Mouse (Mus musculus) midbrain, embryonic 14.5 days (tissue): ENCODE results near the gene Cfap43. TPM values are rescaled to one million over a fixed set of nuclear protein-coding genes. Genes with fewer than 3 reads are reported as not detected.

Experiments
- ATAC-seq: fragments of 200-750 bp; cut with Nextera tagmentation; 2 replicates; pipeline ENCODE4 v1.8.0; 2017; ENCODE audit warnings: moderate number of reproducible peaks, moderate library complexity; ENCODE audit not compliant: low FRiP score, low TSS enrichment
- DNase-seq: peaks from one replicate; pipeline ENCODE4 v3.0.0-alpha.2; 2015
- H3K27ac ChIP-seq: fragments of 300-500 bp; sonication (generic); replicated peaks from 2 replicates; pipeline ENCODE4 v1.5.1; 2014; ENCODE audit warnings: mild to moderate bottlenecking, low read depth, low read length, moderate library complexity
- H3K27me3 ChIP-seq: fragments of 300-500 bp; sonication (generic); 2 replicates; pipeline ENCODE4 v1.6.1; 2014; ENCODE audit warnings: low read length, control low read depth, mixed read lengths; ENCODE audit not compliant: control insufficient read depth, insufficient read depth
- H3K36me3 ChIP-seq: fragments of 300-500 bp; sonication (generic); 2 replicates; pipeline ENCODE4 v1.6.1; 2014; ENCODE audit warnings: low read length, control low read depth; ENCODE audit not compliant: control insufficient read depth, insufficient read depth
- H3K4me1 ChIP-seq: fragments of 300-500 bp; sonication (generic); 2 replicates; pipeline ENCODE4 v1.6.1; 2014; ENCODE audit warnings: mild to moderate bottlenecking, antibody characterized with exemption, low read length, control low read depth; ENCODE audit not compliant: control insufficient read depth, insufficient read depth
- H3K4me2 ChIP-seq: fragments of 300-500 bp; sonication (generic); 2 replicates; pipeline ENCODE4 v1.6.1; 2014; ENCODE audit warnings: mild to moderate bottlenecking, low read length, moderate library complexity
- H3K4me3 ChIP-seq: fragments of 300-500 bp; sonication (generic); replicated peaks from 2 replicates; pipeline ENCODE4 v1.5.1; 2014; ENCODE audit warnings: low read depth, low read length
- H3K9ac ChIP-seq: fragments of 300-500 bp; sonication (generic); replicated peaks from 2 replicates; pipeline ENCODE4 v1.6.1; 2014; ENCODE audit warnings: mild to moderate bottlenecking, low read length, moderate library complexity
- H3K9me3 ChIP-seq: fragments of 300-500 bp; sonication (generic); 2 replicates; pipeline ENCODE4 v1.6.1; 2016; ENCODE audit warnings: low read length, control low read depth, mixed read lengths; ENCODE audit not compliant: control insufficient read depth
- WGBS: fragments of 180-500 bp; shearing (Covaris S2); extraction: QIAGEN DNeasy Blood & Tissue Kit; methylation state at CpG from one replicate; pipeline ENCODE4 v1.1.7; 2014; 5-methylcytosine and 5-hydroxymethylcytosine counted together
- polyA plus RNA-seq: library from polyadenylated mRNA; unstranded; fragments of >200 nt; fragmentation: Nextera tagmentation; extraction: Ambion mirVana; gene quantifications from 2 replicates; pipeline ENCODE4 v1.2.1, GENCODE M21; 2014

The Cfap43 gene
- polyA plus RNA-seq: 0.47 and 0.77 TPM in 2 replicates

GRCm38 (mm10) chr19:47919126-47919965 lies at the start of gene Cfap43, which contains the start of gene Itprip:
Gene Cfap43, minus strand, starts transcription at chr19:47919287.
Gene Itprip, minus strand, starts transcription at chr19:47919299.
- Histone ChIP-seq H3K4me1 (peaks cover 22% of the 10 kb centered on the region), H3K9me3 (no peaks in the 10 kb centered on the region), H3K27ac (peak within 1 kb of the TSS; percentile 83), H3K4me3 (peak within 1 kb of the TSS; percentile 71), H3K27me3 (no peaks in the 10 kb centered on the region), H3K36me3 (no peaks in the 10 kb centered on the region), H3K9ac (peak within 1 kb of the TSS; percentile 75), H3K4me2 (peak within 1 kb of the TSS; percentile 88)
- ATAC-seq (peak; percentile 71), DNase-seq (peak; percentile 87)
- under 1% methylated on average over 48 of the region's 48 CpGs for WGBS

DNA sequence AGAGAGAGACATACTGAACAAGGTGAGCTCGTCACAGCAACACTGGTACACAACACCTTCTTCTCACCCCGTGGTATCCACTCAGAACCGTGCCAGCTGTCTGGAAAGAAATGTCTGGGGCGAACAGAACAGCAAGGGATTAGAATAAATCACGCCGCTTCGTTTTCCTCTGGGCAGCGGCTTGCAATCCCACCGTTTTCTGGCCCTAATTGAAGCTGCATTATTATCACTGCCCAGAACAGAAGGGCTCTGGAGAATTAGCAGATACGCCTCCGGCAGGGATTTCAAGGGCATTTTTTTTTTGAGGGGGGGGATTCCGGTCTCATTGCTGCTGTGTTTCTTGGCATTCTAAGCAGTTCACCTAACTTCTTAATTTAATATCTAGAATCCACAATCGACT lies 39.1 kb upstream of the Cfap43 start:
- peaks cover 4% of the 10 kb centered on the region; the same call in 1 of the 2 replicates for H3K4me1 ChIP-seq
- no peak overlapping the region for H3K4me3 ChIP-seq
- no peak for ATAC-seq
- no peak overlapping the region for H3K4me2 ChIP-seq
- H3K9me3 ChIP-seq: 0 out of 2 replicates have a peak, but pooled peaks cover 3% of the 10 kb centered on the region
- no peaks in the 10 kb centered on the region for H3K27me3 ChIP-seq
- no peak overlapping the region for H3K27ac ChIP-seq
- H3K9ac ChIP-seq: no peak overlapping the region
- no peaks in the 10 kb centered on the region for H3K36me3 ChIP-seq
- peak; percentile 64 for DNase-seq
- 28% methylated on average over 13 of the region's 13 CpGs for WGBS

DNA sequence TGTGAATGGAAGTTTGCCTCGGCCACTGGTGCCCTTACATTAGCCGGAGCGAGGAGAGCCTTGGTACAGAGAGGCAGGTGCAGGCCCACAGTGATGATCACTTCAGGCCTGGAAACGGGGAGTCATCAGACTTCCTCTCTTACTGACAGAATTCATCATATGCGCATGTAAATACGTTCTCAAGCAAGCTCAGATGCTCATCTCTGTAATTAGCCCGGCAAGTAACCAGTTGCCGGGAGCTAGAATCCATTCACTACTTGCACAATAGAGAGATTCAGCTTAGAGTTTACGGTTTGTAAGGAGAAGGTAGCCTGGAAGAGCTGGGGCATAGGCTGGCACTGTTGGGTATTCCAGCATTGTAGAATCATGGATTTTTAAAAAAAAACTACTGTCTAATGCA lies 34.1 kb upstream of the Cfap43 start:
- 29% methylated on average over 9 of the region's 9 CpGs for WGBS
- peak; percentile 53 for DNase-seq

DNA sequence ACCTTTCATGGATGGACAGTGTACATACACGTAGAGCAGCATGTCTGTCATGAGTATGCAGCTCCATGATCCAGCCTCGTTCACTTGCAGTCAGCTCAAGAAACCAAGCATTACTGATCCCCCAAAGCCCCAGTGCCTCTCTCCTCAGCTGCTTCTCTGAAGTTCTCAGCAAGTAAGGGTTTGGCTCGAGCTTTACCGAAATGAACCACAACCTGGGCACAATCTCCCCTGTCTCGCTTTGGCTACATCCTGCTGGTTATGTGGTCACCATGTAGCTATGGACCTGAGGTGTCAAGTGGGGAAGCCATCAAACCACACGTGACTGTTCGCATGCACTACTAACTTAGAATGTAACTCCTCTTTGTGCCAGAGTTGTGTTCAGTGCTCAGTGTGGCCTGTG lies 31.9 kb upstream of the Cfap43 start:
- Histone ChIP-seq H3K4me1 (peaks cover 19% of the 10 kb centered on the region), H3K4me3 (no peak overlapping the region), H3K4me2 (no peak overlapping the region), H3K36me3 (no peaks in the 10 kb centered on the region), H3K27me3 (no peaks in the 10 kb centered on the region), H3K9ac (no peak overlapping the region), H3K9me3 (no peaks in the 10 kb centered on the region), H3K27ac (no peak overlapping the region)
- no peak for ATAC-seq
- no peak for DNase-seq
- 90% methylated on average over 7 of the region's 7 CpGs for WGBS

More for the DNA sequence above, 34.1 kb upstream of the Cfap43 start:
- H3K9me3 ChIP-seq: no peaks in the 10 kb centered on the region
- H3K9ac ChIP-seq: no peak overlapping the region
- H3K4me3 ChIP-seq: no peak overlapping the region
- H3K27ac ChIP-seq: peak overlapping the region; percentile 60
- no peaks in the 10 kb centered on the region for H3K27me3 ChIP-seq
- H3K36me3 ChIP-seq: no peaks in the 10 kb centered on the region
- peaks cover 15% of the 10 kb centered on the region for H3K4me1 ChIP-seq
- ATAC-seq: no peak
- H3K4me2 ChIP-seq: no peak overlapping the region

GRCm38 (mm10) chr19:47946821-47947465 lies 27.9 kb upstream of the Cfap43 start:
- Histone ChIP-seq H3K27ac (no peak overlapping the region), H3K9ac (no peak overlapping the region), H3K36me3 (no peaks in the 10 kb centered on the region), H3K4me2 (peak overlapping the region; percentile 33), H3K4me3 (no peak overlapping the region), H3K27me3 (no peaks in the 10 kb centered on the region), H3K9me3 (no peaks in the 10 kb centered on the region), H3K4me1 (0 out of 2 replicates have a peak, but pooled peaks cover 4% of the 10 kb centered on the region)
- peak; percentile 73 for DNase-seq
- WGBS: 28% methylated on average over 23 of the region's 23 CpGs
- ATAC-seq: no peak

DNA sequence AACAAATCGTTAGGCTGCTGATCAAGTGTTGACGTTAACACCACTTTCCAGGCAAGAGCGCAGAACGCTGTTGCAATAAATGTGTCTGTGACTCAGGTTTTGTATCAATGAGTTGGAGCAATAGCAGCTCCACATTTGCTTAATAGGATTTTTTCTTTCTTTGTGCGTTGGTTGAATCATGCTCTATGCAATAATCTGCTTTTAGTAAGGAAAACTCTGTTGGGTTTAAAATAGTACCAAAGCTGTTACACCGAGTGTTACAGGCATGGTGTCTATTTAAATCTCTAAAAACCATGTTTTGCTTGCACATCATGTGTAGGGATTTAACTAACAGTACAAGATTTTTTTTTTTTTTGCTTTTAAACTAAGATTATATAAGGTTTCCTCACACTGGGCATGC lies 20.3 kb upstream of the Cfap43 start:
- 75% methylated on average over 6 of the region's 6 CpGs for WGBS

DNA sequence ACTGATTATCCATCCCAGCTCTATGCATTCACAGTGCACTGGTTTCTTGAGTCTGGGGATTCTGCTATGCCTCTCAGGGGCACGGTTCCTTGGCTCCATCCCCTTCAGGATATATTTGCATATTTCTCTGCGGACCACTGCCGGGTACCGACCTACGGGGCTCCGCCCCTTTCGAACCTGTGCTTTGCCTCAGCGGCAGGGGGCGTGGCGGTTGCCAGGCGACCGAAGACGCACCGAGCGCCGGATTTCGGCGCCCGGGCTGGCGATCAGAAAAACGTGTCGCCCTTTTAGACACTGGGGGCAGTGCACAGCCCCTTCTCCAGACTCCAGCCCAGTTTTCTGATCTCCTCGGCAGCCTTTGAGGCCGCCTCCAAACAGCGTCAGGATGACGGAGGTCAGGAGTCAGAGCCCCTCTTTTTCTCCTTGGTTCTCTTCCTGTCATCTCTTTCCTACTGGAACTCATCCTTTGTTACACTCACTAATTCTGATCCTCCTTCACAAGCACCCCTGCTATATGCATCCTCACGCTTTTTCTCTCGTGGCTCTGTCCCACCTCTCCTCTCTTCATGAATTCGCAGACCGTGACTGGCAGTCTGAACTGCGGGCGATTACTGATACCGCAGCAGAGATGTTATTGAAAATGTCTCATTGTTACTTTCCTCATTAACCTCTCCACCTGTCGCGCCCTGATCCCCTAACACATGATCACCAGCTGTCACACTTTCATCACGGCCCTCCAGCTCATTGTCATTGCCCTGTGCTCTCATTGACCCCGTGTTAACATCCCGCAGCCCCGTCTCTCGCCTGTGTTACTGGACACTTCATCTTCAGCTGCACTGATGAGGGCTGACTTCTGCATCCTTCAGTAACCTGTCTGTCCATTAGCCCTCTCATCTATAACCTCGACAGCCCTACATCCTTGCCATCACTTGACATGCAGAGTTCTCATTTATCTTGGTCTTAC lies 18.6 kb upstream of the Cfap43 start, which contains the start of gene Cfap58:
TSS of gene Cfap58 (plus strand) at position 233 of the 964 bp plus-strand sequence.
- Histone ChIP-seq H3K9ac (peak within 1 kb of the TSS; percentile 45), H3K4me3 (peak within 1 kb of the TSS; percentile 37), H3K4me2 (peak within 1 kb of the TSS; percentile 78), H3K4me1 (peaks cover 9% of the 10 kb centered on the region), H3K27me3 (no peaks in the 10 kb centered on the region), H3K9me3 (no peaks in the 10 kb centered on the region), H3K36me3 (no peaks in the 10 kb centered on the region), H3K27ac (peak within 1 kb of the TSS; percentile 74)
- peak; percentile 91 for ATAC-seq
- WGBS: 2% methylated on average over 41 of the region's 41 CpGs
- peak; percentile 93 for DNase-seq

More for the DNA sequence above, 20.3 kb upstream of the Cfap43 start:
- Histone ChIP-seq H3K27ac (no peak overlapping the region), H3K27me3 (no peaks in the 10 kb centered on the region), H3K9ac (no peak overlapping the region), H3K4me3 (no peak overlapping the region), H3K4me1 (peaks cover 9% of the 10 kb centered on the region), H3K4me2 (no peak overlapping the region), H3K36me3 (no peaks in the 10 kb centered on the region), H3K9me3 (no peaks in the 10 kb centered on the region)
- no peak for DNase-seq
- ATAC-seq: no peak

GRCm38 (mm10) chr19:47936938-47937337 lies 17.9 kb upstream of the Cfap43 start:
- Histone ChIP-seq H3K4me3 (peak overlapping the region; percentile 37), H3K36me3 (no peaks in the 10 kb centered on the region), H3K4me2 (peak overlapping the region; percentile 78), H3K27ac (peak overlapping the region; percentile 74), H3K9ac (peak overlapping the region; percentile 45; the same call in 1 of the 2 replicates), H3K27me3 (no peaks in the 10 kb centered on the region), H3K9me3 (no peaks in the 10 kb centered on the region), H3K4me1 (peaks cover 9% of the 10 kb centered on the region)
- WGBS: 63% methylated on average over 9 of the region's 9 CpGs
- ATAC-seq: no peak
- no peak for DNase-seq
